Mouse (Mus musculus) megakaryocyte progenitor cell, adult 5-6 weeks (primary cell): ENCODE measurements around the gene Gm20806. TPM values are rescaled to one million over a fixed set of nuclear protein-coding genes. Genes with fewer than 3 reads are reported as not detected.
"Not testable (repeated sequence)": the region's sequence is repeated elsewhere in the genome, so short reads cannot be mapped to it uniquely, and the experiment has no call there.

Source experiments
- ATAC-seq: replicated peaks from 2 replicates; pipeline ENCODE4 v1.8.0; 2016; ENCODE audit warnings: mild to moderate bottlenecking, moderate TSS enrichment, inconsistent platforms; ENCODE audit not compliant: poor library complexity
- total RNA-seq, 2 experiments: library from RNA; stranded (forward) in 1 of 2; stranded (reverse) in 1 of 2; fragments of 157-497, 149-512 nt in 1 of 2; fragments of 200-1000 nt in 1 of 2; gene quantifications; 2 replicates each; pipeline versions ENCODE4 v1.2.3 to v1.2.4; 2015 to 2017

The Gm20806 gene
- total RNA-seq (2015), result not detected in 2 replicates
- not detected in 2 replicates for total RNA-seq (2017)

- ATAC-seq, result not testable (repeated sequence)
Observed at GRCm38 (mm10) chrY:78837956-78838355, at the start of gene Gm20806. Gene Gm20806 (minus strand): TSS chrY:78838056.
